Mouse (Mus musculus) gastrocnemius, adult 2 months (tissue): ENCODE results near the gene Nrtn. TPM values are rescaled to one million over a fixed set of nuclear protein-coding genes. Genes with fewer than 3 reads are reported as not detected.
A peak's percentile ranks its signal among the peaks of the same experiment; 100 is the strongest.

Experiments
- DNase-seq: peaks from one replicate; pipeline ENCODE4 v3.0.0; 2022
- H3K27ac ChIP-seq: fragments of 200-600 bp; 2 replicates; pipeline ENCODE4 v1.8.1; 2022; ENCODE audit warnings: mild to moderate bottlenecking
- H3K4me3 ChIP-seq: fragments of 200-600 bp; 2 replicates; pipeline ENCODE4 v1.8.1; 2022; ENCODE audit warnings: mild to moderate bottlenecking, moderate library complexity
- CTCF ChIP-seq: fragments of 200-600 bp; IDR thresholded peaks from 2 replicates; pipeline ENCODE4 v1.8.1; 2022; ENCODE audit warnings: antibody characterized with exemption, mild to moderate bottlenecking, moderate library complexity
- intact Hi-C: fragments of 180-260 bp; cut with DNase I; formaldehyde crosslinking; loops from one replicate; pipeline ENCODE4 v1.15.1; 2025
- total RNA-seq, 2 experiments: library from RNA; stranded (reverse); gene quantifications; 2 replicates each; pipeline ENCODE4 v1.2.3; 2021

Gene Nrtn
- total RNA-seq, 2 experiments from 2014 or later: 3.1 to 3.7 TPM

DNA sequence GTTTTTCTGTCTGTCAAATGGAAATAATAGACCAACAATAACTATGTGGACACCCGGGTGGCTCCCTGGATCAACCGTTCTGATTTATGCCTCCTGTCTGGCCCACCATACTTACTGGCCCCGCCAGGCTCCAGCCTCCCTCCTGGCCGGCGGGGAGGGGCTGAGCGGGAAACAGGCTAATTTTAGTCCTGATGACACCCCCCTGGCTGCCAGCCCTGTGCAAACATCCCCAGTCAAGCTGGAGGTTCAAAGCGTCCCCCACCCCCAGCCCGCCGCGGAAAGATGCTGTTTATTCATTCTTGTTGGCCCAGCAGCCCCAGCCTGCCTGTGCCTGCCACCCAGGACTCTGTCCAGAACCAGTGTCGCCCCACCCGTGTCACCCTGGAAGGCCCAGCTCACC lies 29.2 kb downstream of the Nrtn start:
- Histone ChIP-seq H3K4me3 (no peak overlapping the region), H3K27ac (0 out of 2 replicates have a peak overlapping the region, but pooled peaks have one; percentile 66)
- peak; percentile 46 for DNase-seq
- intact Hi-C loops: no loop called here
- TF ChIP-seq CTCF: no peak

DNA sequence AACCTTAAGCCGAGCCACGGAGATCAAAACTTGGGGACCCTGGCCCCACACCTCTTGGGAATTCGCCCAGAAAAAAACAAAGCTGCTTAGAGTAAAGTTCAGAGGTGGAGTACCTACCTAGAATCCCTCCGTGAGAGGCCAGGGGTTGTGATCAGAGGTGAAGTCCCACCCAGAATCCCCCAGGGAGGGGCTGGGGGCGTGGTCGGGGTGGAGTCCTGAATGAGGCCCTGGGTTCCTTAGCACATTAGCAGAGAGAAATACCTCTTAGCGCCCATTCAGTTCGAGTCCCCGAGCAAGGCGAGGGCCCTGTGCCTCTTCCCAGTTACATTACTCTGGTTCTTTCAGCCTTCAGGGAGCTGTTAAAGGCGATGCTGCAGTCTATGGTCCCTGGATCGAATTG lies 29.7 kb downstream of the Nrtn start:
- Histone ChIP-seq H3K27ac (peak overlapping the region; percentile 66), H3K4me3 (no peak overlapping the region)
- intact Hi-C loops: no loop called here
- DNase-seq: no peak
- TF ChIP-seq CTCF: no peak

- intact Hi-C loops: no loop called here
- no peak for TF ChIP-seq CTCF
- Histone ChIP-seq H3K4me3 (no peak overlapping the region), H3K27ac (peak overlapping the region; percentile 66)
- no peak for DNase-seq
These were observed 30.2 kb downstream of the Nrtn start for GRCm38 (mm10) chr17:56727029-56727649.

DNA sequence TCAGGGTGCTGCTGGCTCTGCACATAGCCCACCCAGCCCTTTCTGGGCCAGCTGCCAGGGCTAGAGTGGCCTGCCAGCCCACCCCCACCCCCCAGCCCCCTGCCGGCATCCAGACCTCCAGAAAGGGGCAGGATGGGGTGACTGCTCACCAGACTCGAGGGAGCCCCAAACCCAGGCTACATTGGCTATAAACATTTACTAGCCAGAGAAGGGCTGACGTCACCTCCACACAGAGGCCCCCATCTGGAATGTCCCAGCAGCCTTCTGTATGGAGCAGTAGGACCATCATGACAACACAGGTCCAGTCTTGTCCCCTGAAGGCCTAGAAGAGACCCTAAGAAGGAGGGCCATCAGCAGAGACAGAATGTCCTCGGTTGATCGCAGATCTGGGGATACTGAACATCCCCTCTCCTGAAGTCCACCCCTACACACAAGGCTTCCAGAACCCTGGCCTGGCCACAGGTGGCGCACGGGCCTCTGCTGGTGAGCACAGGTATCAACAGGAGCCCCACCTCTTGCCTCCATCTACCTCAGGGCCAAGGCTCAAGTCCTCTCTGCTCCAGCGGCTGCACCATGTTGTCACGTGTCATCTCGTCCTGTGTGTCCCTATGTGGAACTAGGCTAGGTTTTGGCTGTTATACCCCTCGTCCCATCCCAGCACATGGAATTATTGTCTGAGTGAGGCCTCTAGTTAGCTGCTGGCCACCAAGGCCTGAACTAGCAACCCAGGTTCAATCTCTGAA lies 33.7 kb downstream of the Nrtn start:
- intact Hi-C loops: no loop called here
- no peak for TF ChIP-seq CTCF
- Histone ChIP-seq H3K27ac (no peak overlapping the region), H3K4me3 (no peak overlapping the region)
- no peak for DNase-seq

DNA sequence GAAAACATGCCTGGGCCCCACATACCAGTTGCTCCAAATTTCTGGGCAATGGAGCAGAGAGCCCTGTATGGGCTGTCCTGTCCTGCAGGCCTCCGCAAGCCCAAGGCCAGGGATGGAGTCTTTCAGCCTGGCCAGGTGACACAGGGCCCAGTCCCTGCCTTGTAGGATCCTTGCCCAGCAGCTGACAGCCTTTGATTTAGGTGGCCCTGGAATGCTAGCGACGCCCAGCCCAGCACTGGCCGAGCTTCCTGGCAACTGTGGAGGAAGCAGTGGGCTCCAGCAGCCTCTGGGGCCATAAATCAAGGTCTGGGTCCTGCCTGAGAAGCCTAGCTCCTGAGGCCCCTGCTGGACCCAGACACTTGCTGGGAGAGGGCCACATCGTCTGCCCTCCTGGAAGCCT lies 34.9 kb downstream of the Nrtn start:
- intact Hi-C loops: no loop called here
- TF ChIP-seq CTCF: no peak
- DNase-seq: peak; percentile 84
- peak overlapping the region; percentile 57 for H3K27ac ChIP-seq
- no peak overlapping the region for H3K4me3 ChIP-seq

DNA sequence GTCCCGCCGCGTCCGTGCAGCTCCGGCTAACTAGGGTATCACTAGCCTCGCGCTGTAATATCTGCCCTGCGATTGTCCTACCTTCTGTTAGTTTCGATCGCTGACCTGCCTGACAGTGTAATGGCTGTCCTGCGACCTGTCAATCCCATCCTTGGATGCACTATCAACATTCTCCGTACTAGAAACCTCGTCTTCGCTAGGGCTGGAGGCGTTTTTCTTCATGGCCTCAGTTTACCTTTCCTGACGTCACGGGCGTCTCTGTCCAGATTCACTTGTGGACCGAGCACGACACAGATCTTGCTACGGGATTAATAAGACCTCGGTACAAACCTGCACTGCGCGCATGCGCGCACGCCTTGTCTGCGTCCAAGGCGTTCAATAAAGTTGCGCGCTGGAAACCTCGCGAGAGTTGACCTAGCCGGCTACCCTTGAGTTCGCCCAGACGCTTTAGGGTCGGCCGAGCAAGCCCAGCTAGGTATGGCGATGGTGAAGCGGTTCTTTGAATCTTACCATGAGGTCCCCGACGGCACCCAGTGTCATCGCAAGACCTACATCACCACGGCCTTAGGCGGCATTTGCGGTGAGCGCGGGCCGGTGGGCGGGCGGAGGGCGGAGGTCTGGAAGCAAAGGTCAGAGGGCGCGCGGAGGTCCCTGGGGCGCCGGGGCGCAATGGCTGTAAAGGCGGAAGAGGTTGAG lies 39.8 kb downstream of the Nrtn start, which contains the start of the genes Ndufa11 and Vmac:
Ndufa11 (plus strand) TSS at position 405 of the 696 bp plus-strand sequence.
Vmac (minus strand) TSS at position 660 of the 696 bp plus-strand sequence.
- intact Hi-C loops: loop anchor here (1.0 kb wide), 1 partner anchor 40 kb away; the partner anchor contains the start of gene Nrtn
- Histone ChIP-seq H3K4me3 (peak within 1 kb of the TSS; percentile 97), H3K27ac (peak within 1 kb of the TSS; percentile 96)
- DNase-seq: peak; percentile 97
- no peak for TF ChIP-seq CTCF

GRCm38 (mm10) chr17:56716655-56717362 lies 40.5 kb downstream of the Nrtn start:
- TF ChIP-seq CTCF: no peak
- H3K4me3 ChIP-seq: peak overlapping the region; percentile 97
- intact Hi-C loops: loop anchor here (1.0 kb wide), 1 partner anchor 40 kb away; the partner anchor contains the start of gene Nrtn
- peak overlapping the region; percentile 96 for H3K27ac ChIP-seq
- DNase-seq: peak; percentile 95

DNA sequence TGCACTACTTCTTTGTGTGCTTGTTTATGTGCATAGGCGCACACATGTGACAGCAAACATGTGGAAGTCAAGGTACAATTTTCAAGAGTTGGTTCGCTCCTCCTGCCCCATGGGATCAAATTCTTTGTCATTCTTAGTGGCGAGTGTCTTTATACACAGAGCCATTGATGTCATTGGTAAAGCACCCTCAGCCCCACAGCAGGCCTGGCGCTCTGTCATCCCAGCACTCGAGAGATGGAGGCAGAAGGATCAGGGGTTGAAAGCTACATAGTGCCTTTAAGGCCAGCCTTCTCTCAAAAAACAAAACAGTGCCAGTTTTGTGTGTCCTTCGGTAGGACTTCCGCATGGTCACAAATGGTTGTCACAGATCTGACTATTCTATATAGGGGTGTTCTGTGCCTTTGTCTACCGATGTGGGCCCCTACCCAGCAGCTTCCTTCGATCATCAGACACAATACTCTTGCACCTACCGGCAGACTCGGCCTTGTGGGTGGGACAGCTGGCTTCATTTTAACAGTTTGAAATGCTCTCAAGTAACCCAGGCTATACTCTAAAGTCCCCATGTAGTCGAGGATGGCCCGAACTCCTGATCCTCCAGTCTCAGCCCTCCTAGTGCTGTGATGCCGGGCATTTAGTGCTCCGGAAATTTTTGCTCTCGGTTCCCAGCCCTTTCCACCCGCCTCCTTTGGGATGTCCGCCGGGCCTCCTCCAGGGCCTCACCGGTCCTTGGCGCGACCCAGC lies 41.2 kb downstream of the Nrtn start:
- peak overlapping the region; percentile 96 for H3K27ac ChIP-seq
- no peak for DNase-seq
- no peak for TF ChIP-seq CTCF
- peak overlapping the region; percentile 97 for H3K4me3 ChIP-seq
- intact Hi-C loops: no loop called here

- TF ChIP-seq CTCF: no peak
- Histone ChIP-seq H3K27ac (no peak overlapping the region), H3K4me3 (no peak overlapping the region)
- intact Hi-C loops: no loop called here
- no peak for DNase-seq
These were observed 42.0 kb downstream of the Nrtn start for GRCm38 (mm10) chr17:56715360-56715759.

DNA sequence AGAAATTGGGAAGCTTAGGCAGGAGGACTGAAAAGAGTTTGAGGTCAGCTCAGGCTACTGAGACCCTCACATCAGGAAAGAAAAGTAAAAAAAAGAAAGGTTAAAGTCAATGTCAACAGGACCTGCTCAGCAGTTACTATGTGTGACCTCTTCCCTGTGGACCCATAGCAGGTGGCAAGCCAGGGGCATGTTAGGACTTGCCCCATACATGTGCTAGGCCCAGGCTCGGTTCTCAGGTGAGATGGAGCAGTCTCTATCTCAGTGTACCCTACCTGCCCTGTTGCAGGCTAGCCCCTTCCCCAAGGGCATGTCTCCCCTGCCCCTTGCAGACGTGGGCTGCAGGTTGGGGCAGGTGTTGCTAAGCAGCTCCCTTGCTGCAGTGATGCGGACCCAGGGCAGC lies 47.6 kb downstream of the Nrtn start:
- H3K27ac ChIP-seq: no peak overlapping the region
- intact Hi-C loops: no loop called here
- H3K4me3 ChIP-seq: no peak overlapping the region
- DNase-seq: no peak
- no peak for TF ChIP-seq CTCF

- intact Hi-C loops: no loop called here
- TF ChIP-seq CTCF: no peak
- Histone ChIP-seq H3K4me3 (no peak overlapping the region), H3K27ac (no peak overlapping the region)
- DNase-seq: no peak
These were observed 48.6 kb downstream of the Nrtn start for GRCm38 (mm10) chr17:56708692-56709091.

DNA sequence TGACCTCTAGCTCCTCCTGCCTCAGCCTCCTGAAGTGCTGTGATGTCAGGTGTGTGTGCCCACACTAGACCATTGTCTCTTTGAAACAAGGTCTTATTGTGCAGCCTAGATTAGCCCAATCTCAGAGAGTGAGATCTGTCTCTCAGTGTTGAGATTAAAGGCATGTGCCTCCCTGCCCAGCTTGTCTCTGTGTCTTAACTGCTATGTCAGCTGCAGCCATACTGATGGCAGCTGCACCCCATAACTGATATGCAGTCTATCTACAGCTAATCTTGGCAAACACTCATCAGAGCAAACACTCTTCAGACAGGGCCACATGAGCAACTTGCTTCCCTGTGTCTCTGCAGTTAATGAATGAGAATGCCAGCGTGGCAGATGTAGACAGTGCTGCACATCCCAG lies 50.8 kb downstream of the Nrtn start:
- DNase-seq: no peak
- intact Hi-C loops: no loop called here
- H3K27ac ChIP-seq: no peak overlapping the region
- TF ChIP-seq CTCF: no peak
- no peak overlapping the region for H3K4me3 ChIP-seq
